ENCODE assay signal across 22 mouse cellular contexts in genomic region chr9:62876966-62877616, GRCm38 (mm10). TPM values are rescaled to one million over a fixed set of nuclear protein-coding genes. Genes with fewer than 3 reads are reported as not detected.
DNase-seq lines count a peak whose midpoint lies in the region; ATAC-seq and TF ChIP-seq lines count a peak whose summit lies in the region.
"Had no signal": no experiment of that assay in that cellular context is flagged by ENCODE, and none has a peak within 500 bp of the region (broad histone marks: within the 10 kb centered on the region; RNA-seq: fewer than 3 reads in every experiment).

No protein-coding gene starts in this region.

- no peak overlapping the region for H3K9ac ChIP-seq in heart, adult 2 months (ENCODE audit: low read depth, low read length)
- H3K9ac ChIP-seq: embryonic facial prominence, embryonic 13.5 days; forebrain, embryonic 12.5 days; heart, embryonic 15.5 days; hindbrain, embryonic 13.5 days had no signal

- H3K36me3 ChIP-seq in heart, adult 2 months (ENCODE audit: control insufficient read depth, insufficient read depth, low read length): no peaks in the 10 kb centered on the region

- TF ChIP-seq CTCF in heart, adult 2 months (IDR thresholded peaks at IDR 0.05): no peak
- no peak for TF ChIP-seq CTCF in layer of hippocampus, adult 2 months (conservative IDR thresholded peaks at IDR 0.05)

- peak; percentile 76 for ATAC-seq in common myeloid progenitor, adult 5-6 weeks (replicated peaks; ENCODE audit: low read depth, poor library complexity, severe bottlenecking)
- ATAC-seq in megakaryocyte-erythroid progenitor cell, adult 5-6 weeks (replicated peaks; ENCODE audit: low FRiP score, low TSS enrichment, poor library complexity, severe bottlenecking): peak; percentile 90
- ATAC-seq: forebrain, embryonic 16.5 days; hindbrain, postnatal 0 days had no signal

- TF ChIP-seq EP300 in heart, adult 2 months (IDR thresholded peaks at IDR 0.05; ENCODE audit: insufficient read depth, low read depth, low read length): no peak

- H3K79me2 ChIP-seq in heart, adult 2 months (replicated peaks; ENCODE audit: control insufficient read depth, insufficient read depth, low read length): no peaks in the 10 kb centered on the region

- WGBS in heart, adult 2 months: 73% methylated on average over 7 of the region's 7 CpGs

- peaks cover 4% of the 10 kb centered on the region for H3K4me1 ChIP-seq in heart, adult 2 months (ENCODE audit: control insufficient read depth, insufficient read depth, low read length)
- H3K4me1 ChIP-seq: embryonic facial prominence, embryonic 13.5 days; forebrain, embryonic 12.5 days had no signal

- no peak for TF ChIP-seq POLR2A in heart, adult 2 months (IDR thresholded peaks at IDR 0.05; ENCODE audit: insufficient read depth, low read depth, low read length)

- no peak overlapping the region for H3K27ac ChIP-seq in heart, adult 2 months
- H3K27ac ChIP-seq in layer of hippocampus, adult 2 months: no peak overlapping the region
- H3K27ac ChIP-seq: embryonic facial prominence, embryonic 13.5 days; forebrain, embryonic 12.5 days; heart, embryonic 10.5 days; heart, embryonic 15.5 days; hindbrain, embryonic 13.5 days; hindbrain, postnatal 0 days had no signal

- H3K27me3 ChIP-seq in heart, adult 2 months (ENCODE audit: control insufficient read depth, insufficient read depth, low read length): no peaks in the 10 kb centered on the region
- H3K27me3 ChIP-seq: CH12.LX; embryonic facial prominence, embryonic 13.5 days; forebrain, embryonic 12.5 days; heart, embryonic 15.5 days; hindbrain, embryonic 13.5 days had no signal

- H3K4me3 ChIP-seq in heart, adult 2 months: no peak overlapping the region
- no peak overlapping the region for H3K4me3 ChIP-seq in layer of hippocampus, adult 2 months
- H3K4me3 ChIP-seq: embryonic facial prominence, embryonic 13.5 days; forebrain, embryonic 12.5 days; heart, embryonic 10.5 days; heart, embryonic 15.5 days; hindbrain, embryonic 13.5 days had no signal

- DNase-seq in heart, adult 11 months: peak; percentile 42
- no peak for DNase-seq in heart, adult 2 months
- DNase-seq in 416B (ENCODE audit: low read depth): peak; percentile 21
- DNase-seq in urinary bladder, postnatal 14 days (ENCODE audit: low spot score): no peak
- no peak for DNase-seq in layer of hippocampus, adult 2 months (ENCODE audit: low spot score in 2 of 2)
- DNase-seq: adrenal gland, adult 8-10 months; adrenal gland, postnatal 36 days; cerebellum, adult 11 months; cerebellum, adult 8-10 months; cerebellum, postnatal 25 days; gastrocnemius, postnatal 14 days; heart, postnatal 14 days had no signal

- intact Hi-C loops in heart, adult 2 months (cut with DNase I): no loop called here

RNA-seq across cellular contexts. Expression of gene Calml4, which starts 19.2 kb away (rescaled TPM):
- 1 to 10 TPM in 1 of 2 experiments, under 1 TPM in 1; 0.93 to 1.4 TPM for total RNA-seq in heart, adult 2 months (2021)
- 0.76 and 1.6 TPM in 2 replicates for polyA plus RNA-seq in heart, adult 2 months (2012; rRNA removed)
- total RNA-seq in common myeloid progenitor, adult 5-6 weeks (2017): 9.4 TPM in 1 of 2 replicates, not detected in the other
- total RNA-seq in megakaryocyte-erythroid progenitor cell, adult 5-6 weeks (2014; fragmentation: Nextera tagmentation): 4.0 and 5.8 TPM in 2 replicates
- 2.2 TPM in 1 of 2 replicates, not detected in the other for total RNA-seq in megakaryocyte-erythroid progenitor cell, adult 5-6 weeks (2017)
- total RNA-seq in layer of hippocampus, adult 2 months (2021): 1 to 10 TPM; 1.8 to 2.4 TPM
- total RNA-seq: CH12.LX had no signal

RNA-seq across cellular contexts. Expression of gene Cln6, which starts 38.5 kb away (rescaled TPM):
- 10 to 100 TPM; 18.3 to 26.0 TPM for total RNA-seq in heart, adult 2 months (2021)
- 30.4 and 36.6 TPM in 2 replicates for polyA plus RNA-seq in heart, adult 2 months (2012; rRNA removed)
- total RNA-seq in common myeloid progenitor, adult 5-6 weeks (2017): 27.5 and 28.0 TPM in 2 replicates
- 57.7 and 73.1 TPM in 2 replicates for total RNA-seq in megakaryocyte-erythroid progenitor cell, adult 5-6 weeks (2014; fragmentation: Nextera tagmentation)
- 11.3 and 21.8 TPM in 2 replicates for total RNA-seq in megakaryocyte-erythroid progenitor cell, adult 5-6 weeks (2017)
- 10 to 100 TPM; 12.1 to 12.2 TPM for total RNA-seq in layer of hippocampus, adult 2 months (2021)

Comparison
In these comparisons a context has a peak if more than half of its experiments do, and no peak if none do; other contexts are left out.
1. DNase-seq: peak in heart, adult 11 months (single experiment) and 416B (single experiment); none in heart, adult 2 months (0 of 2), urinary bladder, postnatal 14 days (single experiment) and layer of hippocampus, adult 2 months (0 of 2).